Mouse (Mus musculus) C2C12 (cell line): ENCODE measurements around the gene Ints6l. TPM values are rescaled to one million over a fixed set of nuclear protein-coding genes. Genes with fewer than 3 reads are reported as not detected.

Experiments used
- H3K27me3 ChIP-seq: one replicate; pipeline ENCODE4 v1.6.1; 2011; ENCODE audit not compliant: control insufficient read depth, insufficient read depth, insufficient read length
- H3K36me3 ChIP-seq: one replicate; pipeline ENCODE4 v1.6.1; 2011; ENCODE audit not compliant: control insufficient read depth, insufficient read depth
- H3K4me3 ChIP-seq: one replicate; pipeline ENCODE4 v1.5.1; 2011; ENCODE audit warnings: mild to moderate bottlenecking, control low read depth; ENCODE audit not compliant: poor library complexity, insufficient read depth, severe bottlenecking
- H3K79me2 ChIP-seq: one replicate; pipeline ENCODE4 v1.6.1; 2011; ENCODE audit not compliant: control insufficient read depth, insufficient read depth
- H3K79me3 ChIP-seq: one replicate; pipeline ENCODE4 v1.6.1; 2011; ENCODE audit warnings: low read depth, control low read depth
- H3ac ChIP-seq: one replicate; pipeline ENCODE3; 2011; ENCODE audit warnings: low read depth; ENCODE audit not compliant: control insufficient read depth, insufficient read length
- CEBPB ChIP-seq: IDR thresholded peaks from one replicate; pipeline ENCODE4 v1.6.1; 2011; ENCODE audit warnings: low read depth, mild to moderate bottlenecking, control low read depth, moderate library complexity
- CTCF ChIP-seq: IDR thresholded peaks from one replicate; pipeline ENCODE4 v1.5.1; 2011; ENCODE audit not compliant: control insufficient read depth, insufficient read depth, insufficient read length
- FOSL1 ChIP-seq: IDR thresholded peaks from one replicate; pipeline ENCODE4 v1.8.0; 2011; ENCODE audit warnings: mild to moderate bottlenecking, low read length; ENCODE audit not compliant: poor library complexity, insufficient read depth, severe bottlenecking
- MAX ChIP-seq: IDR thresholded peaks from one replicate; pipeline ENCODE4 v1.6.1; 2011; ENCODE audit warnings: mild to moderate bottlenecking, control low read depth
- MYOD1 ChIP-seq: IDR thresholded peaks from one replicate; pipeline ENCODE4 v1.6.1; 2011; ENCODE audit warnings: low read depth; ENCODE audit not compliant: control insufficient read depth, insufficient read length
- MYOG ChIP-seq: IDR thresholded peaks from one replicate; pipeline ENCODE4 v1.6.1; 2011; ENCODE audit not compliant: control insufficient read depth, insufficient read length; ENCODE audit errors: extremely low read depth
- USF1 ChIP-seq: IDR thresholded peaks from one replicate; pipeline ENCODE4 v1.6.1; 2011; ENCODE audit warnings: low read depth, mild to moderate bottlenecking, control low read depth, moderate library complexity
- polyA plus RNA-seq: library from polyadenylated mRNA; unstranded; fragments of >200 nt; fragmentation: generic; extraction: Trizol; gene quantifications from one replicate; pipeline ENCODE4 v1.2.1, GENCODE M21; 2012; ENCODE audit warnings: missing spikeins

Gene Ints6l
- polyA plus RNA-seq, 1 experiment, result 1.2 TPM

- H3K79me3 ChIP-seq, result no peaks in the 10 kb centered on the region
- H3K36me3 ChIP-seq, result no peaks in the 10 kb centered on the region
- H3K79me2 ChIP-seq, result no peaks in the 10 kb centered on the region
- no peak overlapping the region for H3K4me3 ChIP-seq
- no peaks in the 10 kb centered on the region for H3K27me3 ChIP-seq
- H3ac ChIP-seq, result no peak overlapping the region
- no peak for TF ChIP-seq FOSL1
- TF ChIP-seq CTCF, result no peak
- TF ChIP-seq MAX, result no peak
- TF ChIP-seq MYOD1, result no peak
- no peak for TF ChIP-seq USF1
Measured at GRCm38 (mm10) chrX:56462020-56462933, 7.6 kb downstream of the Ints6l start.

- Histone ChIP-seq H3ac (no peak overlapping the region), H3K79me3 (no peaks in the 10 kb centered on the region), H3K79me2 (no peaks in the 10 kb centered on the region), H3K4me3 (no peak overlapping the region), H3K36me3 (no peaks in the 10 kb centered on the region), H3K27me3 (no peaks in the 10 kb centered on the region)
- TF ChIP-seq CEBPB (no peak), MAX (no peak), MYOD1 (no peak), FOSL1 (no peak), MYOG (no peak), CTCF (no peak), USF1 (no peak)
Measured at GRCm38 (mm10) chrX:56464906-56465305, 10.2 kb downstream of the Ints6l start.

GRCm38 (mm10) chrX:56467688-56468087 is 13.0 kb downstream of the Ints6l start:
- H3K79me3 ChIP-seq, result no peaks in the 10 kb centered on the region
- H3K27me3 ChIP-seq, result no peaks in the 10 kb centered on the region
- no peaks in the 10 kb centered on the region for H3K36me3 ChIP-seq
- TF ChIP-seq CTCF, result no peak
- H3K79me2 ChIP-seq, result no peaks in the 10 kb centered on the region
- no peak overlapping the region for H3K4me3 ChIP-seq
- H3ac ChIP-seq, result no peak overlapping the region

GRCm38 (mm10) chrX:56468422-56468821 is 13.8 kb downstream of the Ints6l start:
- H3K27me3 ChIP-seq, result no peaks in the 10 kb centered on the region
- no peak for TF ChIP-seq CTCF
- TF ChIP-seq CEBPB, result no peak
- TF ChIP-seq MYOD1, result no peak
- no peak for TF ChIP-seq FOSL1
- no peak for TF ChIP-seq MAX
- TF ChIP-seq USF1, result no peak
- TF ChIP-seq MYOG, result no peak
- H3K79me2 ChIP-seq, result no peaks in the 10 kb centered on the region
- no peaks in the 10 kb centered on the region for H3K79me3 ChIP-seq
- no peak overlapping the region for H3ac ChIP-seq
- H3K4me3 ChIP-seq, result no peak overlapping the region
- no peaks in the 10 kb centered on the region for H3K36me3 ChIP-seq

- TF ChIP-seq CTCF (no peak), CEBPB (no peak), FOSL1 (no peak), MYOG (no peak), MYOD1 (no peak), USF1 (no peak), MAX (no peak)
- no peaks in the 10 kb centered on the region for H3K79me2 ChIP-seq
Measured at GRCm38 (mm10) chrX:56474035-56474434, 19.4 kb downstream of the Ints6l start.

GRCm38 (mm10) chrX:56477553-56477952 is 22.9 kb downstream of the Ints6l start:
- TF ChIP-seq MAX (no peak), USF1 (no peak), MYOG (no peak), CEBPB (no peak), FOSL1 (no peak), CTCF (no peak), MYOD1 (no peak)
- H3K27me3 ChIP-seq, result no peaks in the 10 kb centered on the region
- no peaks in the 10 kb centered on the region for H3K79me3 ChIP-seq
- H3K4me3 ChIP-seq, result no peak overlapping the region
- no peaks in the 10 kb centered on the region for H3K36me3 ChIP-seq
- H3K79me2 ChIP-seq, result no peaks in the 10 kb centered on the region
- H3ac ChIP-seq, result no peak overlapping the region

More at GRCm38 (mm10) chrX:56474035-56474434, 19.4 kb downstream of the Ints6l start:
- Histone ChIP-seq H3K36me3 (no peaks in the 10 kb centered on the region), H3K4me3 (no peak overlapping the region), H3ac (no peak overlapping the region), H3K27me3 (no peaks in the 10 kb centered on the region), H3K79me3 (no peaks in the 10 kb centered on the region)
